Mouse (Mus musculus) forebrain, embryonic 12.5 days (tissue): ENCODE data around the gene Polg. TPM values are rescaled to one million over a fixed set of nuclear protein-coding genes. Genes with fewer than 3 reads are reported as not detected.

Source experiments
- ATAC-seq: fragments of 200-750 bp; cut with Nextera tagmentation; 2 replicates; pipeline ENCODE4 v1.8.0; 2017; ENCODE audit warnings: moderate TSS enrichment; ENCODE audit not compliant: low FRiP score
- H3K27ac ChIP-seq: fragments of 300-500 bp; sonication (generic); 2 replicates; pipeline ENCODE4 v1.5.1; 2016; ENCODE audit warnings: mild to moderate bottlenecking
- H3K27me3 ChIP-seq: fragments of 300-500 bp; sonication (generic); 2 replicates; pipeline ENCODE4 v1.6.1; 2016; ENCODE audit warnings: mild to moderate bottlenecking
- H3K36me3 ChIP-seq: fragments of 300-500 bp; sonication (generic); replicated peaks from 2 replicates; pipeline ENCODE4 v1.6.1; 2016; ENCODE audit warnings: mild to moderate bottlenecking
- H3K4me1 ChIP-seq: fragments of 300-500 bp; sonication (generic); 2 replicates; pipeline ENCODE4 v1.6.1; 2016
- H3K4me2 ChIP-seq: fragments of 300-500 bp; sonication (generic); 2 replicates; pipeline ENCODE4 v1.6.1; 2016; ENCODE audit warnings: mild to moderate bottlenecking, moderate library complexity
- H3K4me3 ChIP-seq: fragments of 300-500 bp; sonication (generic); replicated peaks from 2 replicates; pipeline ENCODE4 v1.5.1; 2016; ENCODE audit warnings: mild to moderate bottlenecking
- H3K9ac ChIP-seq: fragments of 300-500 bp; sonication (generic); 2 replicates; pipeline ENCODE4 v1.6.1; 2016; ENCODE audit warnings: mild to moderate bottlenecking
- H3K9me3 ChIP-seq: fragments of 300-500 bp; sonication (generic); 2 replicates; pipeline ENCODE4 v1.6.1; 2016
- whole genome bisulfite sequencing: fragments of 180-500 bp; shearing (Covaris S2); methylation state at CpG from one replicate; pipeline ENCODE4 v1.1.7; 2016; 5-methylcytosine and 5-hydroxymethylcytosine counted together
- polyA plus RNA-seq: library from polyadenylated mRNA; unstranded; fragments of >200 nt; fragmentation: Nextera tagmentation; extraction: Ambion mirVana; gene quantifications from 2 replicates; pipeline ENCODE4 v1.2.1, GENCODE M21; 2016

Polg gene
- polyA plus RNA-seq, 1 experiment from 2014 or later: 41.7 TPM

GRCm38 (mm10) chr7:79473496-79474194, 7.5 kb upstream of the Polg start:
- Histone ChIP-seq H3K27ac (no peak overlapping the region), H3K4me1 (no peaks in the 10 kb centered on the region), H3K9me3 (no peaks in the 10 kb centered on the region), H3K4me3 (no peak overlapping the region), H3K4me2 (no peak overlapping the region), H3K9ac (no peak overlapping the region), H3K27me3 (peaks cover 4% of the 10 kb centered on the region; the same call in 1 of the 2 replicates), H3K36me3 (no peaks in the 10 kb centered on the region)
- ATAC-seq: no peak
- WGBS: 95% methylated on average over 9 of the region's 9 CpGs

- Histone ChIP-seq H3K9me3 (no peaks in the 10 kb centered on the region), H3K27me3 (peaks cover 13% of the 10 kb centered on the region; the same call in 1 of the 2 replicates), H3K36me3 (no peaks in the 10 kb centered on the region), H3K27ac (no peak overlapping the region), H3K4me1 (peaks cover 1% of the 10 kb centered on the region), H3K9ac (no peak overlapping the region), H3K4me2 (no peak overlapping the region), H3K4me3 (no peak overlapping the region)
- WGBS: 62% methylated on average over 2 of the region's 2 CpGs
- ATAC-seq: no peak
Observed at GRCm38 (mm10) chr7:79472792-79473191, 6.6 kb upstream of the Polg start.

- WGBS: 68% methylated on average over 7 of the region's 7 CpGs
- no peak overlapping the region for H3K4me3 ChIP-seq
- no peaks in the 10 kb centered on the region for H3K36me3 ChIP-seq
- H3K27me3 ChIP-seq: peaks cover 16% of the 10 kb centered on the region; the same call in 1 of the 2 replicates
- H3K4me1 ChIP-seq: peaks cover 8% of the 10 kb centered on the region
- no peak overlapping the region for H3K4me2 ChIP-seq
- no peaks in the 10 kb centered on the region for H3K9me3 ChIP-seq
- no peak overlapping the region for H3K27ac ChIP-seq
- no peak for ATAC-seq
- no peak overlapping the region for H3K9ac ChIP-seq
Observed at GRCm38 (mm10) chr7:79471436-79471835, 5.3 kb upstream of the Polg start.

DNA sequence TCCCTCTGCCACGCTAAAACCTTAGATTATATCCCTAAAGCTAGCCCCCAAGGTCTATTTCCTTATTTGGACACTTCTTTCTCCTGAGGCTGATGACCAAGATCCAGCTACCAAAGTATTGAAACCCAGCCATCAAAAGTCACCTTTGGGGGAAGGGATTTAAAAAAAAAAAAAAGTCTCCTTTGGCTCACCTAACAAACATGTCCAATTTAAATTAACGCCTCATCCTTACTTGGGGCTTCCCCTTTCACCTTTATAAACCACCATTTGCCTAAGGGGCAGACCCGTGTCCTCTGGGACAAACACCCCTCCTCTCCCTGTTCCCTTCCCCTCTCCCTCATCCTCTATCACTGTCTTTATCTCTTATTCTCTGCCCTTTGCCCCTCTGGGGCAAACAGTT, 4.6 kb upstream of the Polg start:
- no peak for ATAC-seq
- H3K9ac ChIP-seq: no peak overlapping the region
- H3K27ac ChIP-seq: no peak overlapping the region
- peaks cover 8% of the 10 kb centered on the region for H3K4me1 ChIP-seq
- H3K4me3 ChIP-seq: no peak overlapping the region
- no peak overlapping the region for H3K4me2 ChIP-seq
- no peaks in the 10 kb centered on the region for H3K36me3 ChIP-seq
- H3K9me3 ChIP-seq: no peaks in the 10 kb centered on the region
- peaks cover 16% of the 10 kb centered on the region; the same call in 1 of the 2 replicates for H3K27me3 ChIP-seq
- 65% methylated on average over 3 of the region's 3 CpGs for WGBS

GRCm38 (mm10) chr7:79469766-79470165, 3.6 kb upstream of the Polg start:
- Histone ChIP-seq H3K4me3 (no peak overlapping the region), H3K9ac (no peak overlapping the region), H3K4me1 (peaks cover 16% of the 10 kb centered on the region), H3K9me3 (no peaks in the 10 kb centered on the region), H3K27me3 (peaks cover 16% of the 10 kb centered on the region), H3K4me2 (no peak overlapping the region), H3K36me3 (no peaks in the 10 kb centered on the region), H3K27ac (no peak overlapping the region)
- no peak for ATAC-seq
- WGBS: 84% methylated on average over 5 of the region's 5 CpGs

DNA sequence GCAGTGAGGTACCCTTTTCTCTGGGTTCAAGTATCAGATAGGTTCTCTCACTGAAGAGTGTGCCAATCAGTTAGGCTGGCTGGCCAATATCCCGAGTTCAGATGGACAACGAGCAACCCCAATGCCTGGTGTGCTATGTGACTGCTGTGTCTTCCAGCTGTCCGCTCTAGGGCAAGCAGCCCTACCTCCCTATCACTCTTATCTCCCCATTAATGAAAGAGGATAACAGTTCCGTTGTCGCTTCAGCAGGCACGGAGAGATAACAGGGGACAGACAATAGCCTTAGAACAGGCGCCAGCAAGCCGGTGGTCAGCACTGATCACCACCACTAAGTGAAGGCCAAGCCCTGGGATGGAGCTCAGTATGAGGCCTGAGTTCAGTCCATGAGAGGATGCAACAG, 2.8 kb upstream of the Polg start:
- H3K27me3 ChIP-seq: peaks cover 22% of the 10 kb centered on the region
- H3K27ac ChIP-seq: no peak overlapping the region
- peaks cover 23% of the 10 kb centered on the region for H3K4me1 ChIP-seq
- H3K9ac ChIP-seq: no peak overlapping the region
- no peak overlapping the region for H3K4me3 ChIP-seq
- ATAC-seq: no peak
- H3K36me3 ChIP-seq: no peaks in the 10 kb centered on the region
- H3K4me2 ChIP-seq: no peak overlapping the region
- WGBS: 46% methylated on average over 8 of the region's 8 CpGs
- H3K9me3 ChIP-seq: no peaks in the 10 kb centered on the region

DNA sequence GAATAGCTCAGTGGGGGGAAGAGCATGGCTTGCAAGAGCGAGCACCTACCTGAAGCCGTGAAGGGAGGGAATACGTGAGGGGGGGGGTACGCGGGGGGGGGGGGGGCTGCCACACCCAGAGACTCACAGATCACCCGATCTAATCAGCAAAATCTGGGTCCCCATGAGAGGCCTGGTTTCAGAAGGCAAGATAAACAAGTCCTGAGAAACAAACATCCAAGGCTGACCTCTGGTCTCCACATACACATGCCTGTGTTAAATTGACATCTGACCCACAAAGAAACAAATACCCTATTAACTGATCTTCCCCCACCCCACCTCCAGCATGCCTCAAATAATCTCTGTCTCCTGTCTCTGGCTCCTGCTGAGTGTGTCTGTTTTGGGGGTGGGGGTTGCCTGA, 1.8 kb upstream of the Polg start:
- H3K36me3 ChIP-seq: 0 out of 2 replicates have a peak, but pooled peaks cover 5% of the 10 kb centered on the region
- no peaks in the 10 kb centered on the region for H3K9me3 ChIP-seq
- H3K4me3 ChIP-seq: peak overlapping the region; percentile 19
- ATAC-seq: no peak
- no peak overlapping the region for H3K27ac ChIP-seq
- H3K4me2 ChIP-seq: peak overlapping the region; percentile 93
- 0 out of 2 replicates have a peak overlapping the region, but pooled peaks have one; percentile 7 for H3K9ac ChIP-seq
- WGBS: 8% methylated on average over 4 of the region's 6 CpGs
- peaks cover 28% of the 10 kb centered on the region for H3K4me1 ChIP-seq
- peaks cover 22% of the 10 kb centered on the region for H3K27me3 ChIP-seq

- under 1% methylated on average over 41 of the region's 47 CpGs for WGBS
- H3K9me3 ChIP-seq: no peaks in the 10 kb centered on the region
- peak overlapping the region; percentile 90 for H3K27ac ChIP-seq
- no peak; the same call in none of the 2 replicates for ATAC-seq
- peak overlapping the region; percentile 89 for H3K9ac ChIP-seq
- H3K27me3 ChIP-seq: peaks cover 22% of the 10 kb centered on the region
- peaks cover 28% of the 10 kb centered on the region for H3K4me1 ChIP-seq
- peaks cover 25% of the 10 kb centered on the region for H3K36me3 ChIP-seq
- peak overlapping the region; percentile 93 for H3K4me3 ChIP-seq
- H3K4me2 ChIP-seq: peak overlapping the region; percentile 93
Observed at GRCm38 (mm10) chr7:79465461-79466044, 609 bp downstream of the Polg start.

GRCm38 (mm10) chr7:79464776-79465420, 1.3 kb downstream of the Polg start:
- Histone ChIP-seq H3K4me2 (peak overlapping the region; percentile 93), H3K36me3 (peaks cover 32% of the 10 kb centered on the region), H3K27ac (no peak overlapping the region), H3K9ac (peak overlapping the region; percentile 89), H3K27me3 (peaks cover 22% of the 10 kb centered on the region), H3K9me3 (no peaks in the 10 kb centered on the region), H3K4me3 (peak overlapping the region; percentile 93), H3K4me1 (peaks cover 28% of the 10 kb centered on the region)
- WGBS: 9% methylated on average over 47 of the region's 47 CpGs
- ATAC-seq: no peak

GRCm38 (mm10) chr7:79463376-79464077, 2.6 kb downstream of the Polg start:
- Histone ChIP-seq H3K4me3 (no peak overlapping the region), H3K4me1 (peaks cover 28% of the 10 kb centered on the region), H3K9me3 (no peaks in the 10 kb centered on the region), H3K4me2 (no peak overlapping the region), H3K27ac (no peak overlapping the region), H3K36me3 (peaks cover 45% of the 10 kb centered on the region), H3K27me3 (peaks cover 16% of the 10 kb centered on the region), H3K9ac (no peak overlapping the region)
- WGBS: 90% methylated on average over 11 of the region's 11 CpGs
- ATAC-seq: no peak

- peaks cover 64% of the 10 kb centered on the region for H3K36me3 ChIP-seq
- WGBS: 90% methylated on average over 10 of the region's 10 CpGs
- peaks cover 6% of the 10 kb centered on the region for H3K27me3 ChIP-seq
- peaks cover 20% of the 10 kb centered on the region for H3K4me1 ChIP-seq
- H3K27ac ChIP-seq: no peak overlapping the region
- no peak for ATAC-seq
- no peaks in the 10 kb centered on the region for H3K9me3 ChIP-seq
- no peak overlapping the region for H3K4me3 ChIP-seq
- H3K4me2 ChIP-seq: no peak overlapping the region
- no peak overlapping the region for H3K9ac ChIP-seq
Observed at GRCm38 (mm10) chr7:79461721-79462120, 4.4 kb downstream of the Polg start.

- no peak for ATAC-seq
- H3K9ac ChIP-seq: no peak overlapping the region
- no peaks in the 10 kb centered on the region for H3K4me1 ChIP-seq
- H3K27ac ChIP-seq: no peak overlapping the region
- no peak overlapping the region for H3K4me3 ChIP-seq
- H3K36me3 ChIP-seq: peaks cover 79% of the 10 kb centered on the region
- no peaks in the 10 kb centered on the region for H3K9me3 ChIP-seq
- H3K27me3 ChIP-seq: no peaks in the 10 kb centered on the region
- 90% methylated on average over 3 of the region's 3 CpGs for WGBS
- no peak overlapping the region for H3K4me2 ChIP-seq
Observed at GRCm38 (mm10) chr7:79447486-79447885, 18.7 kb downstream of the Polg start.
